Mouse (Mus musculus): ENCODE data around the gene Tmprss7. TPM values are rescaled to one million over a fixed set of nuclear protein-coding genes. Genes with fewer than 3 reads are reported as not detected.

Gene Tmprss7
- polyA plus RNA-seq, 1 experiment from 2014 or later: 0.44 TPM

GRCm38 (mm10) chr16:45643944-45644343 is 49.5 kb downstream of the Tmprss7 start:
- Histone ChIP-seq H3K9ac (no peak overlapping the region), H3K36me3 (no peaks in the 10 kb centered on the region), H3K27me3 (replicated peaks) (no peaks in the 10 kb centered on the region), H3K4me1 (peaks cover 11% of the 10 kb centered on the region), H3K4me3 (no peak overlapping the region), H3K27ac (no peak overlapping the region), H3K9me3 (replicated peaks) (no peaks in the 10 kb centered on the region), H3K4me2 (no peak overlapping the region)
- no peak for ATAC-seq
- 67% methylated on average over 3 of the region's 3 CpGs for WGBS (ENCODE audit: insufficient replicate concordance)

GRCm38 (mm10) chr16:45641301-45641700 is 52.2 kb downstream of the Tmprss7 start:
- Histone ChIP-seq H3K4me3 (no peak overlapping the region), H3K27me3 (replicated peaks) (no peaks in the 10 kb centered on the region), H3K36me3 (no peaks in the 10 kb centered on the region), H3K27ac (no peak overlapping the region), H3K9ac (no peak overlapping the region), H3K9me3 (replicated peaks) (no peaks in the 10 kb centered on the region), H3K4me1 (peaks cover 11% of the 10 kb centered on the region), H3K4me2 (no peak overlapping the region)
- ATAC-seq: no peak
- WGBS (ENCODE audit: insufficient replicate concordance): 58% methylated on average over 3 of the region's 3 CpGs

- no peak overlapping the region for H3K4me3 ChIP-seq
- H3K9ac ChIP-seq: no peak overlapping the region
- no peaks in the 10 kb centered on the region for H3K9me3 ChIP-seq (replicated peaks)
- no peak overlapping the region for H3K4me2 ChIP-seq
- 74% methylated on average over 10 of the region's 10 CpGs for WGBS (ENCODE audit: insufficient replicate concordance)
- H3K27ac ChIP-seq: no peak overlapping the region
- ATAC-seq: no peak
- no peaks in the 10 kb centered on the region for H3K27me3 ChIP-seq (replicated peaks)
- H3K36me3 ChIP-seq: no peaks in the 10 kb centered on the region
- peaks cover 11% of the 10 kb centered on the region for H3K4me1 ChIP-seq
Measured at GRCm38 (mm10) chr16:45640070-45640762, 53.2 kb downstream of the Tmprss7 start.

GRCm38 (mm10) chr16:45635826-45636225 is 57.6 kb downstream of the Tmprss7 start:
- no peaks in the 10 kb centered on the region for H3K27me3 ChIP-seq (replicated peaks)
- no peak overlapping the region for H3K4me3 ChIP-seq
- no peak overlapping the region for H3K9ac ChIP-seq
- H3K36me3 ChIP-seq: no peaks in the 10 kb centered on the region
- H3K4me2 ChIP-seq: no peak overlapping the region
- no peak overlapping the region for H3K27ac ChIP-seq
- no peaks in the 10 kb centered on the region for H3K9me3 ChIP-seq (replicated peaks)
- no peak for ATAC-seq
- H3K4me1 ChIP-seq: no peaks in the 10 kb centered on the region
- WGBS (ENCODE audit: insufficient replicate concordance): 76% methylated on average over 2 of the region's 2 CpGs

GRCm38 (mm10) chr16:45632420-45632819 is 61.0 kb downstream of the Tmprss7 start:
- H3K9me3 ChIP-seq (replicated peaks): no peaks in the 10 kb centered on the region
- H3K4me3 ChIP-seq: no peak overlapping the region
- no peaks in the 10 kb centered on the region for H3K27me3 ChIP-seq (replicated peaks)
- WGBS (ENCODE audit: insufficient replicate concordance): 78% methylated on average over 4 of the region's 4 CpGs
- H3K4me2 ChIP-seq: no peak overlapping the region
- ATAC-seq: no peak
- H3K9ac ChIP-seq: no peak overlapping the region
- no peak overlapping the region for H3K27ac ChIP-seq
- H3K36me3 ChIP-seq: no peaks in the 10 kb centered on the region
- no peaks in the 10 kb centered on the region for H3K4me1 ChIP-seq

GRCm38 (mm10) chr16:45630347-45630960 is 63.0 kb downstream of the Tmprss7 start:
- no peak overlapping the region for H3K27ac ChIP-seq
- no peaks in the 10 kb centered on the region for H3K36me3 ChIP-seq
- H3K4me2 ChIP-seq: no peak overlapping the region
- H3K4me1 ChIP-seq: no peaks in the 10 kb centered on the region
- H3K9ac ChIP-seq: no peak overlapping the region
- no peaks in the 10 kb centered on the region for H3K9me3 ChIP-seq (replicated peaks)
- no peak overlapping the region for H3K4me3 ChIP-seq
- no peaks in the 10 kb centered on the region for H3K27me3 ChIP-seq (replicated peaks)
- ATAC-seq: no peak
- 54% methylated on average over 5 of the region's 5 CpGs for WGBS (ENCODE audit: insufficient replicate concordance)

GRCm38 (mm10) chr16:45629497-45630105 is 63.9 kb downstream of the Tmprss7 start:
- ATAC-seq: no peak
- no peaks in the 10 kb centered on the region for H3K9me3 ChIP-seq (replicated peaks)
- peaks cover 6% of the 10 kb centered on the region; the same call in 1 of the 2 replicates for H3K4me1 ChIP-seq
- no peak overlapping the region for H3K4me3 ChIP-seq
- 69% methylated on average over 8 of the region's 8 CpGs for WGBS (ENCODE audit: insufficient replicate concordance)
- no peak overlapping the region for H3K4me2 ChIP-seq
- no peaks in the 10 kb centered on the region for H3K36me3 ChIP-seq
- H3K9ac ChIP-seq: no peak overlapping the region
- no peak overlapping the region for H3K27ac ChIP-seq
- H3K27me3 ChIP-seq (replicated peaks): no peaks in the 10 kb centered on the region

- H3K4me3 ChIP-seq: no peak overlapping the region
- no peaks in the 10 kb centered on the region for H3K27me3 ChIP-seq (replicated peaks)
- WGBS (ENCODE audit: insufficient replicate concordance): 55% methylated on average over 2 of the region's 2 CpGs
- H3K27ac ChIP-seq: no peak overlapping the region
- peaks cover 38% of the 10 kb centered on the region for H3K4me1 ChIP-seq
- no peak overlapping the region for H3K4me2 ChIP-seq
- H3K9ac ChIP-seq: no peak overlapping the region
- no peaks in the 10 kb centered on the region for H3K36me3 ChIP-seq
- H3K9me3 ChIP-seq (replicated peaks): no peaks in the 10 kb centered on the region
- ATAC-seq: no peak
Measured at GRCm38 (mm10) chr16:45625342-45625741, 68.1 kb downstream of the Tmprss7 start.

- Histone ChIP-seq H3K4me1 (peaks cover 44% of the 10 kb centered on the region), H3K4me3 (no peak overlapping the region), H3K9me3 (replicated peaks) (no peaks in the 10 kb centered on the region), H3K27ac (no peak overlapping the region), H3K9ac (no peak overlapping the region), H3K36me3 (no peaks in the 10 kb centered on the region), H3K4me2 (no peak overlapping the region), H3K27me3 (replicated peaks) (no peaks in the 10 kb centered on the region)
- 22% methylated on average over 2 of the region's 2 CpGs for WGBS (ENCODE audit: insufficient replicate concordance)
- ATAC-seq: no peak
Measured at GRCm38 (mm10) chr16:45624791-45625190, 68.7 kb downstream of the Tmprss7 start.

- no peak overlapping the region for H3K27ac ChIP-seq
Measured at GRCm38 (mm10) chr16:45623230-45623629, 70.2 kb downstream of the Tmprss7 start.

GRCm38 (mm10) chr16:45619751-45620375 is 73.6 kb downstream of the Tmprss7 start:
- Histone ChIP-seq H3K27ac (no peak overlapping the region), H3K4me1 (peaks cover 44% of the 10 kb centered on the region), H3K4me3 (no peak overlapping the region), H3K4me2 (peak overlapping the region; percentile 17), H3K27me3 (replicated peaks) (no peaks in the 10 kb centered on the region), H3K9me3 (replicated peaks) (no peaks in the 10 kb centered on the region), H3K9ac (no peak overlapping the region), H3K36me3 (no peaks in the 10 kb centered on the region)
- peak; percentile 79 for ATAC-seq
- 30% methylated on average over 8 of the region's 8 CpGs for WGBS (ENCODE audit: insufficient replicate concordance)

More at GRCm38 (mm10) chr16:45623230-45623629, 70.2 kb downstream of the Tmprss7 start:
- Histone ChIP-seq H3K4me3 (no peak overlapping the region), H3K36me3 (no peaks in the 10 kb centered on the region), H3K27me3 (replicated peaks) (no peaks in the 10 kb centered on the region), H3K9me3 (replicated peaks) (no peaks in the 10 kb centered on the region), H3K4me1 (peaks cover 49% of the 10 kb centered on the region), H3K4me2 (no peak overlapping the region), H3K9ac (no peak overlapping the region)
- 26% methylated on average over 4 of the region's 4 CpGs for WGBS (ENCODE audit: insufficient replicate concordance)
- ATAC-seq: 0 out of 2 replicates have a peak, but pooled peaks have one; percentile 25

- H3K27ac ChIP-seq: no peak overlapping the region
- no peaks in the 10 kb centered on the region for H3K36me3 ChIP-seq
- H3K9ac ChIP-seq: no peak overlapping the region
- no peak for ATAC-seq
- H3K27me3 ChIP-seq (replicated peaks): no peaks in the 10 kb centered on the region
- H3K4me3 ChIP-seq: no peak overlapping the region
- no peaks in the 10 kb centered on the region for H3K9me3 ChIP-seq (replicated peaks)
- whole genome bisulfite sequencing (ENCODE audit: insufficient replicate concordance): 69% methylated on average over 1 of the region's 1 CpGs
- H3K4me2 ChIP-seq: no peak overlapping the region
- H3K4me1 ChIP-seq: peaks cover 16% of the 10 kb centered on the region
Measured at GRCm38 (mm10) chr16:45615944-45616343, 77.5 kb downstream of the Tmprss7 start.
